Mouse (Mus musculus) cerebellum, postnatal 10 days (tissue): ENCODE results near the gene Oprd1.

Source experiments
- DNase-seq, 2 experiments: peaks; one replicate each; pipeline ENCODE4 v3.0.0; 2021; ENCODE audit warnings: mixed read lengths in 2 of 2

Gene Oprd1

DNA sequence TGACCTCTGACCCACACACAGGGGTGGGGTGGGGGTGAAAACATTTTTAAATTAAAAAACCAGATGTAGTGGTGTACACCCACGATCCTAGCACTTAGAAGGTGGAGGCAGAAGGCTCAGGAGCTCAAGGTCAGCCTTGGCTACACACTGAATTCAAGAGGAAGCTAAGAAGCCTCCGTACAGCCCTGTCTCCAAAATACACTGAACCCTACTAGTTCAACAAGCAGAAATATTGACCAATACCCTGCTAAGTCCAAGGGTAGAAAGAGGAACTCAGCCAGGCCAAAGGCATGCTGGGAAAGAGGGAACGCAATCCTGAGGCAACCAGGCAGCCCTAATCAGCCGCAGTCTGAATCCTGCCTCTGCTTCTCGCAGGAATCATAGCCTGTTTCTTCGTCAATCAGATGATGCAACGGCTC, 66.0 kb downstream of the Oprd1 start:
- no peak for DNase-seq

- DNase-seq: no peak
Observed at GRCm38 (mm10) chr4:132077445-132077844, 66.8 kb downstream of the Oprd1 start.

GRCm38 (mm10) chr4:132076480-132077405, 67.5 kb downstream of the Oprd1 start:
- no peak for DNase-seq

GRCm38 (mm10) chr4:132075796-132076195, 68.5 kb downstream of the Oprd1 start:
- DNase-seq: no peak

DNA sequence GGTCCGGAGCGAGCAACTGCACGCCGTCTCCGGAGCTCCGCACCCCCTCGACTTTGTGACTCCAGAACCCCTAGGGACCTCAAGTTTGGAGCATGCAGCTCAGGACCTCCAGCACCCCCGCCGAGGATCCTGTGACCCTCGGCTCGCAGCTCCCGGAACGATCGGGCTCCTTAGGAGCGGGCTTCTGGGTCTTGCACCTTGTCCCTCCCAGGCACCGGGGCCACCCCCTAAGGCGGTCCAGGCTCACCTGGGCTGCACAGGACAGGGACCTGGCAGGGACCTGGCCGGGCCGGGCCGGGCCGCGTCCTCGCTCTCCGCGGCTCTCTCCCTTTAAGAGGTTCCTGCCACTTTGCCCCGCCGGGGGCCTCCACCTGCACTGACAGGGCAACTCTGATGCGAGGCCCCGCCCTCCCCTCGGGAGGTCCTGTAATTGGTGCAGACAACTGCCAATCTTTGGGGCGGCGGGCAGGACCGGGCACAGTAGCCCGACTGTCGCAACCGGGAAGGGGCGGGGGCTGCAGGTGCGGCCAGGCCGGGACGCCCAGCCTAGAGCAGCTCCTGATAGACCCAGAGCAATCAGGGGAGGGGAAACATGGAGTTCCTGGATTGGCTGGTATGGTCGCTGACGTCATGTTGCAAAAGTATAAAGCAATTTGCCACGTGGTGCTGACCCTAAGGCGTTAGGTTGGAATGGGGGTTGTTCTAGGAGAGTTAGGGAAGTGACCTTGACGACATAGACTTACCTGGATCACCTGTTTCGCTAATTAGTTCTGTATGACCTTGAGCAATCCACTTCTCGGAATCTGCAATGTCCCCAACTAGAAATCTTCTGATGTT, 69.1 kb downstream of the Oprd1 start, which contains the start of gene Epb41:
TSS of gene Epb41 (minus strand) at position 389 of the 837 bp plus-strand sequence.
- DNase-seq: peak; percentile 98

DNA sequence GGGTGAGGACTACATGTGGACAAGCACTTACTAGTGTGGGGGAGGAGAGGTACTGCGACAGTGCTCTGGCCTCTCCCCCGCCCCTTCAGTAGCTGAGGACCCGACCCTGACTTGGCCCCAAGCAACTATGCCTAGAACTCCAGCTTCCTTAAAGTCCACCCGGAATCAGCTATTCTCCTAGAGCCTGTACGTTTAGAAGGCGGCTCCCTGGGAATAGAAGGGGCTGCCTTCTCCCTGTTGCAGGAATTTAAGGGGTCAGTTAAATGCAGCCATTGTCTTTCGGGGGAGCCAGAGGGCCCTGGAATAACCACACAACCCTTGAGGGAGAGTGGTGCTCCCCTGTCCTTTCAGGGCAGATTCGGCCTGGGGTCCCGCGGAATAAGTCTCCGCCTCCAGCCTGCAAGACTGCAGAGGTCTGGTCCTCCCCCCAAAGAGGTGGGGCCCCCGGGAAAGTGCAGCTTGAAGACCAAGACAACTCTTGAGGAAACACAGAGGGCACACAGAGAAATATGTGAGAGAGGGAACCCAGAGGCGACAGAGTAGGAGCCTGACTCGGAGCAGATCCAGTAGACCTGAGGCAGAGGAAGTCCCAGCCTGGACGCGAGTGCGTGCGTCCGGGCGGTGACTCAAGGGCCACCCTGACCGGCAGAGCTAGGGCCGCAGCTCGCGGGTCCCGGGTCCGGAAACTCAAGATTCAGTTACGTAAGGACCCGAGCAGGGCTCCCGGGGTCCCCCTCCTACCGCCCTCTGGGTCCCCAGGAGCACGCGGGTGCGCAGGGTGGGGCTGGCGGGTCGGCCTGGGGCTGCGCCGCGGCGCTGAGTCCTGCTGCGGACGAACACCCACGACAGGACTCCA, 70.0 kb downstream of the Oprd1 start, which contains the start of gene Gm10300:
TSS of gene Gm10300 (plus strand) at position 621 of the 856 bp plus-strand sequence.
- peak in 1 of 2 experiments; percentile 50 for DNase-seq

DNA sequence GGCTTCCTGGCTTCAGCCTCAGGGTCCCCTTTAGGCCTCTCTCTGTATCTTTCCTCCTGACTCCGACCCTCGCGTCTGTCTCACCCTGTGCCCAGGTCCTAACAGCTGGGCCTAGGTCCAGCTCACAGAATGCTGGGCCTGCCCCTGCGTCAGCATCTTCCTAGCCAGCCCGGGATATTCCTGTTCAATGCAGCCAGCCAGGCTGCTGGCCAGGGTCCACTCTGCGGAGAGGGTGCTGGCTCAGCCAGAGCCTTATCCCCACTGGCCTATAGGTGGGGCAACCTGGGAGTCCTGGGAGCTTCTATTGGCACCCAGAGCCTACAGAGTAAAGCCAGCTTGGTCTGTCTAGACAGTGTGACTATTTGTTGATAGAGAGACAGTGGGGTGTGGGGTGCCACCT, 71.3 kb downstream of the Oprd1 start:
- no peak for DNase-seq

- no peak for DNase-seq
Observed at GRCm38 (mm10) chr4:132072156-132072555, 72.1 kb downstream of the Oprd1 start.

GRCm38 (mm10) chr4:132071674-132072073, 72.6 kb downstream of the Oprd1 start:
- no peak for DNase-seq

DNA sequence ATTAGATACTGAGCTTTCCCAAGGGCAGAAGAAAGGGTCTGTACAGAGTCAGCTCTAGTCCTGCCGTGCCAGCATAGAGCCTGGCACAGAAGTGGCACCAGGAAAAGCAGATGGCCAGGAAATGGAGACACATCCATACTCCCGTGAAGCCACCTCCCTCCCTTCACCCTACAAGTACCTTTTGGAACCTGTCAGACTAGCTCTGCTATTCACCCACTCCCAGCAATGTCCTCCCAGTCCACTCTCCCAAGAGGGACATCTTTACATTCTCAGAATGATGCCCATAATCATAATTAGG, 76.4 kb downstream of the Oprd1 start:
- DNase-seq: peak; percentile 59 to 61

GRCm38 (mm10) chr4:132067112-132067937, 77.0 kb downstream of the Oprd1 start:
- peak; percentile 57 to 58 for DNase-seq

- peak; percentile 78 for DNase-seq
Observed at GRCm38 (mm10) chr4:132066101-132066773, 78.0 kb downstream of the Oprd1 start.

DNA sequence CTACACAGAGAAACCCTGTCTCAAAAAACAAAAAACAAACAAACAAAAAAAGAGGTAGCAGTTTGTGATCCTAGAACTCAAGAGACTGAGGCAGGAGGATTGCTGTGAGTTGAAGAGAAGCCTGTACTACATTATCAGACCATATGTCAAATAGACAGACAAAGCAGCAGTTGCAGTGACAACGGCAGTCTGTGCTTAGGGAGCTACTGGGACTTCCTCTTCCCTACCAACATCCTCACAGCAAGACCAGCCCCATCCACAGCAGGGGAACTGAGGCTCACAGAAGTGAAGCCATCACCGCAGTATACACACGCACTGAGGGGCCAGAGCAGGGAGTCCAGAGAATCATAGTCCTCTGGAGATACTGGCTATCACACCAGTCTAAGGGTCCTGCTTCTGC, 78.7 kb downstream of the Oprd1 start:
- DNase-seq: no peak

GRCm38 (mm10) chr4:132064550-132064949, 79.7 kb downstream of the Oprd1 start:
- no peak for DNase-seq

DNA sequence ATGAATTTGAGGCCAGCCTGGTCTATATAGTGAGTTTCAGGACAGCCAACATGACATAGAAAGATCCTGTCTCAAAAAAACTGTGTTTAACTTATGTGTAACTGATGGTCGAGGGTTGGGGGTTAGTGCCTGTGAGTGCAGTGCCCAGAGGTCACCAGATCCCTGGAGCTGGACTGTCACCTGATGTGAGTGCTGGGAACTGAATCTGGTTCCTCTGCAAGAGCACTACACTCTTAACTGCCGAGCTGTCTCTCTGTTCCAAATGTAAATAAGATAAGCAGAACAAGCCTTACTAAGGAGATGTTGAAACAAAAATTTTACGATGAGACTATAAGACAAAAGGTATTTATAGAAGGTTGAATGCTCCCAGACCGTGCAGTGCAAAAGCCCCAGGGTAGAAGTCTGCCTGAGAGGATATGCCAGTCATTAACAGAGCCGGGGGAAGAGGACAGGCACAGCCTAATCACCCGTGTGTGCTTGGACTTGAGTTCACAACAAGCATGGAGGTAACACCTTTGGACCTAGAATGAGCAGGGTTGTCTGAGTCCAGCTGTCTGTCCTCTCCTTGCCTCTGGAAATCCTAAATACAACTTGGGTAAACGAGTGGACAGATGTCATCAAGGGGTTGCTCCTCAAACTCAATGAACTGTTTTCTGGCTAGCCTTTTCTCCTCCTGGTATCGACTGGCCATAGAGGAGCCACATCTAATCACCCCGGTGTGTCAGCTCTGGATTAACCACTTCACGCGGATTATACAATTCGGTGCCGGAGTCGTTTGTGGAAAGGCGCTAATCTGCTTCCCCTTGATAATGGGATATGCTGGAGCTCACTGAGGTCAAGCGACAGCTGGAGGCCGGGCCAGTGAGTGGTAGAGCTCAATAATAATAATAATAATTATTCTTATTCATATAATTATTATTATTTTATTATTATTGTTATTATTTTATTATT, 81.1 kb downstream of the Oprd1 start:
- no peak for DNase-seq

DNA sequence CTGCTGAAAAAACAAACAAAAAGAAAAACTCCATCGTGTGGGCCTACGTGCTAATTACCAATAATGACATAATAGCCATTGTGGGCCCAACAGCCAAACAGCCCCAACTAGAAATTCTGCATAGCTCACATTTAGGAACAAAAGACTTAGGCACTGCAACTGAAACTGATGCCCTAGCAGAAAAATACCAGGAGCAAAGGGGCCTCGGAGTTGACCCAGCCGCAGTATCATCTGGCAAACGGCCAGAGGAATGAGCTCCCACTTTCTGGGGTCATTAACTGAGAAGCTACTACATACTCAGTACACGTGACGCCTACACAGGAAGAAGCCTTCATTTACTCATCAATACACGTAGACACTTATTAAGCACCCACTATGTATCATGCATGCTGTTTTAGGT, 82.0 kb downstream of the Oprd1 start:
- DNase-seq: no peak
